Mouse (Mus musculus): Measurements from ENCODE around the gene Abi3bp. TPM values are rescaled to one million over a fixed set of nuclear protein-coding genes. Genes with fewer than 3 reads are reported as not detected.

The Abi3bp gene
- polyA plus RNA-seq, 1 experiment from 2014 or later = 0.79 TPM

DNA sequence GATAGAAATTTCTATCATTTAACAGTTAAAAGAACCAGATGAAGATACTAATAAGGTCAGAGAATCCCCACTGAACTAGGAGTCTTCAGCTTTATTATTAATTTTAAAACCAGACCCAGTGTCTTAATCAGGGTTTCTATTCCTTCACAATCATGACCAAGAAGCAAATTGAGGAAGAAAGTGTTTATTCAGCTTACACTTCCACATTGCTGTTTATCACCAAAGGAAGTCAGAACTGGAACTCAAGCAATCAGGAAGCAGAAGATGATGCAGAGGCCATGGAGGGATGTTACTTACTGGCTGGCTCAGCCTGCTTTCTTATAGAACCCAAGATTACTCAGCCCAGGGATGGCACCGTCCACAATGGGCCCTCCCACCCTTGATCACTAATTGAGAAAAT lies 251.4 kb downstream of the Abi3bp start:
- no peaks in the 10 kb centered on the region for H3K4me1 ChIP-seq (ENCODE audit: control insufficient read depth, insufficient read depth, low read length)
- H3K36me3 ChIP-seq (replicated peaks; ENCODE audit: control insufficient read depth, insufficient read depth, low read depth, low read length) = no peaks in the 10 kb centered on the region
- no peaks in the 10 kb centered on the region for H3K9me3 ChIP-seq (replicated peaks; ENCODE audit: control insufficient read depth, low read length)
- DNase-seq (ENCODE audit: low spot score) = no peak
- 5% methylated on average over 1 of the region's 1 CpGs for WGBS
- no peak overlapping the region for H3K4me2 ChIP-seq (ENCODE audit: low read depth, low read length)
- H3K27ac ChIP-seq (replicated peaks; ENCODE audit: low read depth, low read length) = no peak overlapping the region
- no peak overlapping the region for H3K9ac ChIP-seq (replicated peaks; ENCODE audit: low read length)
- no peaks in the 10 kb centered on the region for H3K27me3 ChIP-seq (ENCODE audit: control insufficient read depth, insufficient read depth, low read length)
- no peak overlapping the region for H3K4me3 ChIP-seq (ENCODE audit: low read depth, low read length)
- ATAC-seq (replicated peaks; ENCODE audit: insufficient number of reproducible peaks, low FRiP score, low TSS enrichment, low read depth) = no peak

Other genes with a start within 250 kb of the Abi3bp start
- 183 and 197 TPM in 2 replicates for gene Tfg, start 239.6 kb downstream of the Abi3bp start, polyA plus RNA-seq (2014; fragmentation: Nextera tagmentation; extraction: Ambion mirVana)